Mouse (Mus musculus) liver, adult 2 months (tissue): ENCODE results near the gene Sncb. TPM values are rescaled to one million over a fixed set of nuclear protein-coding genes. Genes with fewer than 3 reads are reported as not detected.
"Not testable (repeated sequence)": the region's sequence is repeated elsewhere in the genome, so short reads cannot be mapped to it uniquely, and the experiment has no call there.

Experiments used
- DNase-seq: peaks from one replicate; pipeline ENCODE4 v3.0.0-alpha.2; 2011; ENCODE audit warnings: low read depth, low spot score; ENCODE audit errors: extremely low read depth
- H3K27ac ChIP-seq: fragments of 200-500 bp; replicated peaks from 2 replicates; pipeline ENCODE4 v1.5.1; 2012; ENCODE audit warnings: low read depth, mild to moderate bottlenecking, control low read depth, inconsistent platforms, low read length; ENCODE audit not compliant: insufficient read depth
- H3K27me3 ChIP-seq: fragments of 200-500 bp; 2 replicates; pipeline ENCODE4 v1.6.1; 2012; ENCODE audit warnings: mild to moderate bottlenecking, moderate library complexity, low read length, inconsistent platforms; ENCODE audit not compliant: control insufficient read depth, insufficient read depth
- H3K36me3 ChIP-seq: fragments of 200-500 bp; 2 replicates; pipeline ENCODE4 v1.6.1; 2012; ENCODE audit warnings: low read length, inconsistent platforms; ENCODE audit not compliant: control insufficient read depth, insufficient read depth
- H3K4me1 ChIP-seq: fragments of 200-500 bp; 2 replicates; pipeline ENCODE4 v1.6.1; 2011; ENCODE audit warnings: low read length; ENCODE audit not compliant: control insufficient read depth, insufficient read depth
- H3K4me3 ChIP-seq: fragments of 200-500 bp; 2 replicates; pipeline ENCODE4 v1.5.1; 2011; ENCODE audit warnings: low read depth, mild to moderate bottlenecking, control low read depth, low read length, moderate library complexity; ENCODE audit not compliant: insufficient read depth
- H3K79me2 ChIP-seq: fragments of 200-500 bp; 2 replicates; pipeline ENCODE4 v1.6.1; 2012; ENCODE audit warnings: inconsistent platforms, mild to moderate bottlenecking, low read length, moderate library complexity; ENCODE audit not compliant: control insufficient read depth, insufficient read depth
- H3K9ac ChIP-seq: fragments of 200-500 bp; 2 replicates; pipeline ENCODE4 v1.6.1; 2012; ENCODE audit warnings: low read depth, mild to moderate bottlenecking, control low read depth, inconsistent platforms, low read length
- CTCF ChIP-seq: fragments of 200-500 bp; IDR thresholded peaks from 2 replicates; pipeline ENCODE4 v1.5.1; 2011; ENCODE audit warnings: low read depth, low read length, control low read depth
- POLR2A ChIP-seq: fragments of 200-500 bp; IDR thresholded peaks from 2 replicates; pipeline ENCODE4 v1.6.1; 2011; ENCODE audit warnings: low read length, control low read depth; ENCODE audit not compliant: insufficient read depth; ENCODE audit errors: extremely low read depth
- WGBS: fragments of 180-500 bp; shearing (Covaris S2); methylation state at CpG from one replicate; pipeline ENCODE4 v1.1.7; 2018; 5-methylcytosine and 5-hydroxymethylcytosine counted together
- polyA plus RNA-seq: library from polyadenylated mRNA; depleted of rRNA; stranded (reverse); fragments of >200 nt; gene quantifications from 2 replicates; pipeline ENCODE4 v1.2.3, GENCODE M21; 2012
- total RNA-seq: library from RNA; depleted of rRNA; stranded (reverse); fragments of >200 nt; gene quantifications from 2 replicates; pipeline ENCODE4 v1.2.3, GENCODE M21; 2014

Gene Sncb
- total and polyA plus RNA-seq, 2 experiments = not detected

- H3K27ac ChIP-seq = no peak overlapping the region
- H3K36me3 ChIP-seq = no peaks in the 10 kb centered on the region
- DNase-seq = no peak
- H3K79me2 ChIP-seq = no peaks in the 10 kb centered on the region
- 0 out of 2 replicates have a peak, but pooled peaks cover 3% of the 10 kb centered on the region for H3K27me3 ChIP-seq
- H3K4me1 ChIP-seq = peaks cover 4% of the 10 kb centered on the region; the same call in 1 of the 2 replicates
- no peak overlapping the region for H3K9ac ChIP-seq
- H3K4me3 ChIP-seq = no peak overlapping the region
- TF ChIP-seq POLR2A (no peak), CTCF (no peak)
- 50% methylated on average over 5 of the region's 5 CpGs for WGBS
These were observed 28.4 kb upstream of the Sncb start for GRCm38 (mm10) chr13:54794843-54795242.

DNA sequence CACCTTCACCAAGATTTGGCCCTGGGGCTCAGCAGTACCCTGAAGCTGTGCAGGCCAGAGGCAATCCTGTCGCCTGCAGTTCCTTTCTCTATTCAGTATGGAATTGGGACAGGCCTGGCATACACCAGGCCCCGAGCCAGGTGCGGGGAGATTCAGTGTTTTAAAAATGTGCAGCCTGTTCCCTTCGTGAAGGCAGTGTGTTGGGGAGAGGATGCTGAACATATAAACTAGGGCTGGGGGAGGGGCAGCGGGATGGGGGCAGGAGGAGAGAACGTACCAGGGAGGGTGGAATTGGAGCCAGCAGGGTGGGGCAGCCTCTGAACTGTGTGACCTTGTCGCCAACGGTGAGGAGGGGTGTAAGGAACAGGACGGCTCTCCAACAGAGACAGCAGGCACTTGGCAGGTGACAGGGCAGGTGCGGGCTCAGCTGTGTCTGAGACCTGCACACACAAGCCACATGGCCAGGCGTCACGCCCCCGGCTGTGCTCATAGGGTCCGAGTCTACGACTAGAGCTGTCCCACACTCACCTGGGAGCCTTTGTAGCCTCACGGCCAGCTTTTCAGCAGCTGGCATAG is 27.7 kb upstream of the Sncb start:
- Histone ChIP-seq H3K79me2 (no peaks in the 10 kb centered on the region), H3K36me3 (no peaks in the 10 kb centered on the region), H3K27me3 (0 out of 2 replicates have a peak, but pooled peaks cover 3% of the 10 kb centered on the region), H3K27ac (no peak overlapping the region), H3K9ac (no peak overlapping the region), H3K4me3 (no peak overlapping the region), H3K4me1 (peaks cover 4% of the 10 kb centered on the region; the same call in 1 of the 2 replicates)
- DNase-seq = no peak
- WGBS = 84% methylated on average over 16 of the region's 16 CpGs
- TF ChIP-seq CTCF (no peak), POLR2A (no peak)

GRCm38 (mm10) chr13:54792259-54793230 is 26.1 kb upstream of the Sncb start:
- no peak for DNase-seq
- Histone ChIP-seq H3K27me3 (0 out of 2 replicates have a peak, but pooled peaks cover 3% of the 10 kb centered on the region), H3K4me1 (peaks cover 4% of the 10 kb centered on the region; the same call in 1 of the 2 replicates), H3K79me2 (no peaks in the 10 kb centered on the region), H3K4me3 (no peak overlapping the region), H3K36me3 (no peaks in the 10 kb centered on the region), H3K27ac (no peak overlapping the region), H3K9ac (no peak overlapping the region)
- WGBS = 40% methylated on average over 21 of the region's 21 CpGs
- TF ChIP-seq CTCF = peak; percentile 37; the same call in 1 of the 2 replicates
- TF ChIP-seq POLR2A = no peak

DNA sequence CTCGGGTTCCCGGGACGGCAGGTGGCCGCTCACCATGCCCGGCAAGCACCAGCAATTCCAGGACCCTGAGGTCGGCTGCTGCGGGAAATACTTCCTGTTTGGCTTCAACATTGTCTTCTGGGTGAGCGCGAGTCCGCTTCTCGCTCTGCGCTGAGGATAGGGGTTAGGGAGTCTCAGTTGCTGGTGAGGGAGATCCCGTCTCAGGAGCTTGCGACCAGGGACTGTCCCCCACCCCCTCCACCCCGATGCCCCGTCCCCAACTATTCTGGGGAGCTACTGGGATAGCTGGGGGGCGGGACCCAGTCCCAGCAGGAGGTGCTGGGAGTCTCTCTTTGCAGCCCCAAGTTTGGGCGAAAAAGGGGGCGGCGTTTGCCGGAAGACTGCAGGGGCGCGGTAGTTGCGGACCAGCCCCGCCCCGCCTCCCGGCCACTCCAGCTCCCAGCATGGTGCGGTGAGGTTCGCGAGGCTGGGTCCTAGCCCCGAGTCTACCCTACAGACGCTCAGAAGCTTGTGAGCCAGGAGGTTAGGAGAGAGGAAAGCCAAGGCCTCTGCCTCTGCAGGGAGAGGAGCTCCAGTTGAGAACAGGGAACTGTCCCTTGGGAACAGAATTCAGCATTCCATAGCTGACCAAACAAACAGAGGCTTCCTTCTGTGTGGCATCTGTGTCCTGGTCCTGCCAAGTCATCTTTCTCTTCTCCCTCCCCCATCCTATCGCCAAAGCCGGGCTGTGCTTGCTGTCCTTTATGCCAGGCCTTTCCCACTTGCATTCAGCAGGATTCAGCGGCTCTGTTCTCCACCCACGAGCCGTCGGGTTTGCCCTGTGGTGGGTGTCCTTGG is 23.4 kb upstream of the Sncb start:
- TF ChIP-seq CTCF (no peak), POLR2A (no peak)
- WGBS = 3% methylated on average over 37 of the region's 38 CpGs
- H3K4me3 ChIP-seq = peak overlapping the region; percentile 61
- DNase-seq = peak; percentile 3
- H3K9ac ChIP-seq = peak overlapping the region; percentile 49
- no peaks in the 10 kb centered on the region for H3K36me3 ChIP-seq
- 0 out of 2 replicates have a peak, but pooled peaks cover 3% of the 10 kb centered on the region for H3K27me3 ChIP-seq
- peaks cover 4% of the 10 kb centered on the region; the same call in 1 of the 2 replicates for H3K4me1 ChIP-seq
- H3K27ac ChIP-seq = no peak overlapping the region
- H3K79me2 ChIP-seq = no peaks in the 10 kb centered on the region

GRCm38 (mm10) chr13:54788740-54789560 is 22.6 kb upstream of the Sncb start, which contains the start of gene Tspan17:
Gene Tspan17, plus strand, starts transcription at chr13:54789377.
- WGBS = 4% methylated on average over 48 of the region's 49 CpGs
- H3K27me3 ChIP-seq = 0 out of 2 replicates have a peak, but pooled peaks cover 3% of the 10 kb centered on the region
- DNase-seq = peak; percentile 82
- H3K79me2 ChIP-seq = no peaks in the 10 kb centered on the region
- H3K4me1 ChIP-seq = peaks cover 4% of the 10 kb centered on the region; the same call in 1 of the 2 replicates
- TF ChIP-seq POLR2A = no peak
- no peak for TF ChIP-seq CTCF
- peak within 1 kb of the TSS; percentile 61 for H3K4me3 ChIP-seq
- H3K27ac ChIP-seq = no peak within 1 kb of the TSS
- no peaks in the 10 kb centered on the region for H3K36me3 ChIP-seq
- H3K9ac ChIP-seq = peak within 1 kb of the TSS; percentile 49

DNA sequence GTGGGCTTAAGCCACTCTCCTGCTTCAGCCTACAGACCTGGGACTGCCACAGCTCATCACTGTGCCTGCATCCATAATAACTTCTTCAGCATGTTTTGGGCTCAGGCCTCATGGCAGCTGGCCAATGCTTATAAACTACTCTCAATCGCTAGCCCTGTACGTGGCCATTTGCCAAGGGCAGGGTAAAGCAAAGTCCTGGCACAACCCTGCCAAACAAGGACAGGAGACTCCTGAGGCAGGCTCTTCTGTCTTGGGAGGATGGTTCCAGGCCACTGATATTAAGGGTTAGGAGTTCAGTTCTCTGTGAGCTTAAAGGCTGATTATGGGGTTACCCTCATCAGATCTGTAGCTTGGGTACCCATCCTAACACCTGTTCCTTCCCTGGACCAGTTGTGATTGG is 21.2 kb upstream of the Sncb start:
- not testable (repeated sequence) for DNase-seq

More for the DNA sequence above, 21.2 kb upstream of the Sncb start:
- H3K79me2 ChIP-seq, H3K27ac ChIP-seq, H3K4me1 ChIP-seq, H3K27me3 ChIP-seq, H3K36me3 ChIP-seq, H3K4me3 ChIP-seq, H3K9ac ChIP-seq: not testable (repeated sequence)
- WGBS = 10% methylated on average over 2 of the region's 2 CpGs
